Mouse (Mus musculus): Measurements from ENCODE around the gene Rab40c.
A peak's percentile ranks its signal among the peaks of the same experiment; 100 is the strongest.

The Rab40c gene

GRCm38 (mm10) chr17:25843122-25843521 is 76.4 kb downstream of the Rab40c start:
- no peak for DNase-seq (ENCODE audit: low spot score)

- no peak for DNase-seq (ENCODE audit: low spot score)
These were observed 77.0 kb downstream of the Rab40c start for GRCm38 (mm10) chr17:25842509-25842908.

- no peak for DNase-seq (ENCODE audit: low spot score)
These were observed 78.2 kb downstream of the Rab40c start, which contains the start of gene Gm20683 for GRCm38 (mm10) chr17:25841117-25841880. Gm20683 (minus strand) TSS chr17:25841763.

GRCm38 (mm10) chr17:25840519-25840918 is 79.0 kb downstream of the Rab40c start:
- no peak for DNase-seq (ENCODE audit: low spot score)

GRCm38 (mm10) chr17:25839455-25840235 is 79.9 kb downstream of the Rab40c start:
- no peak for DNase-seq (ENCODE audit: low spot score)

GRCm38 (mm10) chr17:25838904-25839303 is 80.6 kb downstream of the Rab40c start:
- no peak for DNase-seq (ENCODE audit: low spot score)

- DNase-seq (ENCODE audit: low spot score): no peak
These were observed 82.0 kb downstream of the Rab40c start for GRCm38 (mm10) chr17:25837533-25837932.

GRCm38 (mm10) chr17:25837076-25837410 is 82.5 kb downstream of the Rab40c start, which contains the start of gene Rhbdl1:
Rhbdl1 (minus strand) TSS chr17:25837295.
- DNase-seq (ENCODE audit: low spot score): peak; percentile 68

- no peak for DNase-seq (ENCODE audit: low spot score)
These were observed 83.0 kb downstream of the Rab40c start for GRCm38 (mm10) chr17:25836397-25837075.

- no peak for DNase-seq (ENCODE audit: low spot score)
These were observed 83.7 kb downstream of the Rab40c start for GRCm38 (mm10) chr17:25835816-25836215.

- DNase-seq (ENCODE audit: low spot score): no peak
These were observed 84.2 kb downstream of the Rab40c start for GRCm38 (mm10) chr17:25835301-25835700.

- no peak for DNase-seq (ENCODE audit: low spot score)
These were observed 84.8 kb downstream of the Rab40c start for GRCm38 (mm10) chr17:25834595-25835222.

- DNase-seq (ENCODE audit: low spot score): no peak
These were observed 85.4 kb downstream of the Rab40c start for GRCm38 (mm10) chr17:25833961-25834594.

- peak; percentile 97 for DNase-seq (ENCODE audit: low spot score)
These were observed 86.2 kb downstream of the Rab40c start, which contains the start of gene Stub1 for GRCm38 (mm10) chr17:25833291-25833663. Stub1 (minus strand) TSS chr17:25833404.

GRCm38 (mm10) chr17:25832436-25833290 is 86.9 kb downstream of the Rab40c start:
- DNase-seq (ENCODE audit: low spot score): peak; percentile 100

Data from embryo, embryonic 10.5 days (tissue).